Mouse (Mus musculus) cortical plate, adult 2 months (tissue): Measurements from ENCODE around the gene Actn1.
"Not testable (repeated sequence)": the region's sequence is repeated elsewhere in the genome, so short reads cannot be mapped to it uniquely, and the experiment has no call there.

Experiments used
- CTCF ChIP-seq: fragments of 200-500 bp; IDR thresholded peaks from 2 replicates; pipeline ENCODE4 v1.5.1; 2011; ENCODE audit warnings: mild to moderate bottlenecking, control low read depth, low read length; ENCODE audit not compliant: insufficient read depth; ENCODE audit errors: extremely low read depth
- POLR2A ChIP-seq: fragments of 200-500 bp; IDR thresholded peaks from 2 replicates; pipeline ENCODE4 v1.6.1; 2011; ENCODE audit warnings: mild to moderate bottlenecking, low read length, control low read depth; ENCODE audit not compliant: insufficient read depth; ENCODE audit errors: extremely low read depth

DNA sequence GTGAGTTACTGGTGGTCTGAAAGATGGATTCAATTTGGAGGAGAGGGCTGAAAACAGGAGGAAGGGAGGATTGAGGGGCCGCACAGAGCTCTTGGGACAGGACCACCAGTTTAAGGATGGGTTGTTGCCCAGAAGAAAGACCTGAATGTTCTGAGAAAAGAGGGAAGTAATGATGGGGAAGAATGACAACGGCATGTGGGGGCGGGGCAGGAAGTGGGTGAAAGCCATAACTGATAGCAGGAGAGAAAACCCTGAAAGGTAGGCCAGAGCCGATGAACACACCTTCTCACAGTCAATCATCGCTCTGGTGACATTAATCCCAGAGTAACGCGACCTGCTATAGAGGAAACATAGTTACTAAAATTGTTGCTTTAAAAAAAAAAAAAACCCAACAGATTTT is 4.2 kb upstream of the Actn1 start:
- not testable (repeated sequence) for TF ChIP-seq POLR2A, CTCF
